Mouse (Mus musculus): ENCODE measurements around the gene Slc6a20b. TPM values are rescaled to one million over a fixed set of nuclear protein-coding genes. Genes with fewer than 3 reads are reported as not detected.

The Slc6a20b gene
- polyA plus RNA-seq, 1 experiment from 2014 or later = 0.13 TPM

DNA sequence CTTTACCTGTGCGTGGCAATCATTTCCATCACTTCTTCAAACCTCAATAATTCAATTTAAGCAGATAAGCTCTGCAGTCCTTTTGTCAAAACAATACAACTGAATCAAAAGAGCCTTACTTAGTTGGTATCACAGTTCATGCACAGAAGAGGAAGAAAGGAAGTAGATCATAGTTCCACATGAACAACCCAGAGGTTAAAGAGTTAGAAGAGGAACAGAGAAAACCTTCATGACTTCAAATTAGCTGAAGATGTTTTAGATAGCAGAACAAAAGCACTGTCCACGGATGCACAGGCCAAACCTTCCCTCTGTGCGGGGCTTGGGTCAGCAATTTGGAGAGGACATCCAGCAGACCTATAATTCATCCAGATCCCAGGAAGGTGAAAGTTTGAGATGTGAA is 699 bp downstream of the Slc6a20b start:
- Histone ChIP-seq H3K79me2 (ENCODE audit: inconsistent target) (no peaks in the 10 kb centered on the region), H3K36me3 (ENCODE audit: inconsistent target) (no peaks in the 10 kb centered on the region), H3K27ac (no peak overlapping the region), H3K4me3 (ENCODE audit: inconsistent target) (no peak overlapping the region)
- 77% methylated on average over 3 of the region's 3 CpGs for WGBS (ENCODE audit: missing documents)

DNA sequence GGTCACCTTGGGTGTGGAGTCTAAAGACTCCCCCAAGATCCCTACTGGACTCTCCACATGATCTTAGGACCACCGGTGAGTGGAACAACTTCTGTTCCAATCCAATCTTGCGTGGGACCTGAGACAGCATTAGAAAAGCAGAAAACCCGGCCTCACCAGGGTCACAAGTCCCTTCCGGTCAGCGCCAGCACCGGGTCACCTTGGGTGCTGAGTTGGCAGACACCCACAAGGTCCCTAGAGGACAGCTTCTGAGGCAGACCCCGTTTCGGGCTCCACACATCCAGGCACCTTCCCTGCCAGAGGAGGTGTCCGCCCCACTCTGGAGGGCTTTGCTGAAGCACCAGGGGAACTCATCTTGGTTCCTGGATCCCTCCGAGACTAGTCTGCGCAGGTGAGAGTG is 6.5 kb downstream of the Slc6a20b start:
- no peak overlapping the region for H3K4me3 ChIP-seq (ENCODE audit: inconsistent target)
- H3K36me3 ChIP-seq (ENCODE audit: inconsistent target) = no peaks in the 10 kb centered on the region
- H3K27ac ChIP-seq = no peak overlapping the region
- H3K79me2 ChIP-seq (ENCODE audit: inconsistent target) = no peaks in the 10 kb centered on the region
- WGBS (ENCODE audit: missing documents) = 97% methylated on average over 9 of the region's 11 CpGs

DNA sequence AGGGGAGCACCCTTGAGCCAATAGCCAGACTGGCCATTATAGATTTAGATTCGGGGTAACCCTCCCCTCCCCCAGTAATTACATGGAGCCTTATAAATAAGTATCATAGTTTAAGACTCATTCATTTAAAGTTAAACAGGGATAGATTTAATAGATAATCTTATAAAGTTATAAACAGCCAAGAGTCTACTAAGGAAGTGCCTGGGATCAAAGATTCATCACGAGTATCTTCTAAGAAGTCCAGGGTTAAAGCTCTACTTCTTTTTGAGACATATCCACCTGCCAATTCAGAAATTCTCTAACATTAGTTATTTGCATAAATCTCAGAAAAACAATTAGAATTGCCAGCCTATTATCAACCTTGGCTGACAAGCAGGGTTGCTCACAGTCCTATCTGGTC is 7.6 kb downstream of the Slc6a20b start:
- Histone ChIP-seq H3K36me3 (ENCODE audit: inconsistent target) (no peaks in the 10 kb centered on the region), H3K27ac (no peak overlapping the region), H3K79me2 (ENCODE audit: inconsistent target) (no peaks in the 10 kb centered on the region), H3K4me3 (ENCODE audit: inconsistent target) (no peak overlapping the region)
- 86% methylated on average over 2 of the region's 2 CpGs for WGBS (ENCODE audit: missing documents)

DNA sequence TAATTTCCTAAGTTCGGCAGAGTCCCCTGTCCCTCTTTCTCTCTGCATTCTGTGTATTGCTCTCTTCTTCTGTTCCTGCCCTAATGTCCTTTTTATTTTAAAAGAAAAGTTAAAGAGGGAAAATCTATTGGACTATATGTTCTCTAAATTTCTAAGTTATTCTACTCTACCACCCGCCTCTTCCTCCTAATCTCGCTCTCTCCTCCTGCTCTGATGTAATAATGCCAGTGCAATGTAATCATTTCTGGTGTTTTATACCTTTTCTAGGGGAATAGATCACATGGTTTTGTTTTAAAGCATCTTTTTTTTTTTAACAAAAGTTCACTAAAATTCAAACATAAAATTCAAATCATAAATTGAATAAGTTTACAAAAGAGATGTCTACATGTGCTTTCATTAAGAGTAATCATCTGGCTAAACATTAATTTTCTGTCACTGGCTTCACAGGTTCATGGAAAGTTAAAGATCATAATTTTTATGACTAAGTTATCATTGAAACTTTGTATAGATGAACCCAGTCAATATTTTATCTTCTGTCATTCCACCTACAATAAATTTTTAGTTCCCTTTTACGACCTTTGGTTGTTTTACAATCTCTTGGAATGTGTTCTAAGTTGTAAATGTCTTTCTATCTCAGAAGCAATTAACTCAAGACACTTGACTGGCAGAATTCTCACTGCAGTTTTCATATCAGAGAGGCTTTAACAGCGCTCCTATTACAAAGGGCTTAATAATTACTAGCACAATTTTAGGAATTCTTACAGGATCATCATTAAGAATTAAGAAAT is 11.9 kb downstream of the Slc6a20b start:
- Histone ChIP-seq H3K79me2 (ENCODE audit: inconsistent target) (no peaks in the 10 kb centered on the region), H3K27ac (no peak overlapping the region), H3K4me3 (ENCODE audit: inconsistent target) (no peak overlapping the region), H3K36me3 (ENCODE audit: inconsistent target) (no peaks in the 10 kb centered on the region)
- WGBS (ENCODE audit: missing documents) = 90% methylated on average over 4 of the region's 5 CpGs

DNA sequence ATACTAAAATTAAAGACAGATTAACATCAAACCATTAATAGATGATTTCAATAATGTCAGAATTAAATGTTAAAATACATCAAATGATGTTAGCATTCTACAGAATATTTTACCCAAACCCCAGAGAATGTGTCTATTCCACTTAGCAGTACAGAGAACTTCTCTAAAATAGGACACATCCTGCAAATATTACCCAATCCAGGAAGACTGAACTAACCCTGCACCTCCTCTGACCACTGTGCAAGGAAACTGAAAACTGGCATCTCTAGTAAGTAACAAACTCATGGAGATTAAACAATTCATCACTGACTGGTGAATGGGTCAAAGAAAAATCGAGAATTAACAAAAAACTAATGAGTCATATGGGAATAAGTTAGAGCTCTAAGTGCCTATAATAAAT is 30.8 kb downstream of the Slc6a20b start:
- Histone ChIP-seq H3K36me3 (ENCODE audit: inconsistent target) (no peaks in the 10 kb centered on the region), H3K4me3 (ENCODE audit: inconsistent target) (no peak overlapping the region), H3K79me2 (ENCODE audit: inconsistent target) (no peaks in the 10 kb centered on the region), H3K27ac (no peak overlapping the region)
- WGBS (ENCODE audit: missing documents) = 0% methylated on average over 1 of the region's 1 CpGs

DNA sequence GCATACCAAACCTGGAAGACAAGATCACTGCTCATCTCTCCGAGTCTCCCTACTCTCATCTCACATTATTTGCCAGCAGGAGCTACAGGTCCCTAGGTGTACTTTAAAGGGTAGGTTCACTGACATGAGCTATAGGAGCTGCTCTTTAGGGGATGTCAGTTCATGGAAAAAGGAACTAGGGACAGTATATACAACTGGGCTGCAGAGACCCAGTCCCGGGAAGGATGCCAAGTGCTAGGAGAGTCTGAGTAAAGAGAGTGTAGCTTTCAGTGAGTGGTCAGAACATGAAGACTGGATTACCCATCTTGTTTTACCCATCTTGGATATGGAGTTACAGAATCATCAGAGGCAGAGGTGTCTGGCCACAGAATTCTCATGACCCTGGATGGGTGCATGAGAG is 35.0 kb downstream of the Slc6a20b start:
- no peak overlapping the region for H3K27ac ChIP-seq
- WGBS (ENCODE audit: missing documents) = 95% methylated on average over 2 of the region's 2 CpGs
- no peak overlapping the region for H3K4me3 ChIP-seq (ENCODE audit: inconsistent target)
- H3K79me2 ChIP-seq (ENCODE audit: inconsistent target) = no peaks in the 10 kb centered on the region
- H3K36me3 ChIP-seq (ENCODE audit: inconsistent target) = peaks cover 8% of the 10 kb centered on the region; the same call in 1 of the 2 replicates

DNA sequence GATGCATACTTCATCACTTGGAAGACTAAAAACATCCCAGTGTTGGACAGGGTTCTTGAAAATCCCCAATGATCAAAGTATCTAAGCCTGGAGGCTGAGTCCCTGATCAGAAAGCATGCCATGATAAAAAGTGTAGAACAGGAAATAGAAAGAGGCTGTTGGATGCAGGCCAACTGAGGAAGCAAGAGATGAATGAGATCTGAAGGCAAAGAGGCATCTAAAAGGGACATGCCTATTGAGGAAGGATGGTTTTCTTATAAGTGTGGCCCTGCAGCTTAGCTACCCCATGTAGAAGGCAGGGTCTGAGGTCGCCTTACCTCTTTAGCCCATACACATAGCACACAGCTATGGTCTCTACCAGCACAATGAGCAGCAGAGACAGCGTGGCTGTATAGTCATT is 35.5 kb downstream of the Slc6a20b start:
- Histone ChIP-seq H3K27ac (no peak overlapping the region), H3K4me3 (ENCODE audit: inconsistent target) (no peak overlapping the region), H3K36me3 (ENCODE audit: inconsistent target) (peaks cover 8% of the 10 kb centered on the region; the same call in 1 of the 2 replicates), H3K79me2 (ENCODE audit: inconsistent target) (no peaks in the 10 kb centered on the region)
- 90% methylated on average over 2 of the region's 2 CpGs for WGBS (ENCODE audit: missing documents)

DNA sequence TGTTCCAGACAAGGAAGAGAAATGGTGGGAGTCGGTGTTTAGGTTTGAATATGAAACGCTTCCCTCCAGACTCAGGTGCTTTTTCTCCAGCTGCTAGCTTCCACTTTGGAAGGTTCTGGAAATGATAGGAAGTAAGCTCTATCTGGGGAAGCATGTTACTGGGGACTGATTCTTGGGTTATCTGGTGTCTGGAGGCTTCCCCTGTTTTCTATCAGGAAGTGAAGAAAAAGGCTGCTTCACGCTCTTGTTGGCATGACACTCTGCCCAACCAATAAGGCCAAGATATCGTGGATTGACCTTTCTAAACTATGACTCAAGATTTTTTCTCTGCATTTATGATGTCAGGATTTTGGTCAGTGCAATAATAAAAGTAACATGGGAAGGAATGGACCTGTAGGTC is 37.2 kb downstream of the Slc6a20b start:
- Histone ChIP-seq H3K79me2 (ENCODE audit: inconsistent target) (no peaks in the 10 kb centered on the region), H3K27ac (no peak overlapping the region), H3K36me3 (ENCODE audit: inconsistent target) (peaks cover 23% of the 10 kb centered on the region), H3K4me3 (ENCODE audit: inconsistent target) (no peak overlapping the region)
- WGBS (ENCODE audit: missing documents) = 84% methylated on average over 4 of the region's 4 CpGs

DNA sequence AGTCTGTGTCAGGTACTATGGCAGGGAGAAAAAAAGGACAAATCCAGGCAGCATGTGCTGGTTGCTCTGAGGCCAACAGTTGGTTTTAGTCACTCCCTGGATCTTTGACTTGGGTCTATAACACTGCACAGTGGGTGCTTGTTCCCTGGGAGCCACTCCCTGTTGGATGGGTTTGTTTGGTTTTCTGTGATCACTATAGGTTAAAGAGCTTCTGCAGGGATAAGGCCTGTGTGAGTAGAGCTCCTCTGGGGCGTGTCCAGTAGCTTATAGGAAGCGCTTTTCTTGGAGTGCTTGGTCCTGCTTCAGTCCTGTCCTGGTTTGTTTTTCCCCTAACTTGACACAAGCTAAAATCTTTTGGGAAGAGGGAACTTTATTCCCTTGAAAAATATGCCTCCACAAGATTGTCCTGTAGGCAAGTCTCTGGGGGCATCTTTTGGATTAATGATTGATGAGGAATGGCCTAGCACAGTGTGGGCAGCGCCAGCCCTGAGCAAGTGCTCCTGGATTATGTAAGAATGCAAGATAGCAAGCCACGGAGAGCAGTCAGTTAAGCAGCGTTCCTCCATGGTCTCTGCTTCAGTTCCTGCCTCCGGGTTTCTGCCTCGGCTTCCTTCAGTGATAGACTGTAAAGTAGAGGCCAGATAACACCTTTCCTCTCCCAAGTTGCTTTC is 43.0 kb downstream of the Slc6a20b start:
- 91% methylated on average over 7 of the region's 7 CpGs for WGBS (ENCODE audit: missing documents)
- Histone ChIP-seq H3K79me2 (ENCODE audit: inconsistent target) (no peaks in the 10 kb centered on the region), H3K4me3 (ENCODE audit: inconsistent target) (no peak overlapping the region), H3K27ac (no peak overlapping the region), H3K36me3 (ENCODE audit: inconsistent target) (peaks cover 68% of the 10 kb centered on the region)

DNA sequence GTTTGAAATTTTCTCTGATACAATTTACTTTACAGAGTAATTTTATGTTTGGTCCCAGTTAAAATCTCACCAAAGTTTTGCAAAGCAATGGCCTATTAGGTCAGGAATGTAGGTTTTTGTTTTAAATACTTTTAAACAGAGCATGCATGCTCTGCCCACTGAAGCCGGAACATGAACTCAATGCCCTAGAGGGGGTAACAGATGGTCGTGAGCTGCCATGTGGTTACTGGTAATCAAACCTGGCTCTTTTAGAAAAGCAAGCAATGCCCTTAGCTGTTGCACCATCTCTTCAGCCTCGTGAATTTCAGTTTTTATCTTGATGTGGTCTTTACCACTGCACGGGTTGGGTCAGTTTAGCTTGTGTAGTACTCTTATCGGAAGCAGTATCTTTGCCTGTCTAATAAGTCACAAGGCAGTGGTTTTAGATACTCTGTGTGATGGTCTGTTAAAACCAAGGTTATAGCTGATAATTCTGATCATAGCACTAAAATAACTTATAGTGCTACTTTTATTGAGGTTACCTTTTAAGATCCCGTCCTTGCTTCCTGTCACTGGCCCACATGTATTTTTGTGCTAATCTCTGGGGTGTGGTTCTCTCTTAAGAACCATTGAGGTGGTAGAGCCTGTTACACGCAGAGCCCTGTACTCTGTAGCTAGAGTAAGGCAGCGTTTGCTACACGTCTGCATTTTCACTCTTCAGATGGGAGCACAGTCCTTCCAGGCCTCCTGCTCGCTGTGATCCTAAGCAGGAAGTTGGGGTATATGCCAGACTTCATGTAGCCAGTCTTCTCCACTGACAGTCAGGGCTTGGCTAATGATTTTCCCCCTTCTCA is 54.8 kb downstream of the Slc6a20b start:
- no peak overlapping the region for H3K4me3 ChIP-seq (ENCODE audit: inconsistent target)
- H3K36me3 ChIP-seq (ENCODE audit: inconsistent target) = peaks cover 35% of the 10 kb centered on the region; the same call in 1 of the 2 replicates
- no peaks in the 10 kb centered on the region for H3K79me2 ChIP-seq (ENCODE audit: inconsistent target)
- peak overlapping the region; percentile 51 for H3K27ac ChIP-seq
- 94% methylated on average over 10 of the region's 10 CpGs for WGBS (ENCODE audit: missing documents)

DNA sequence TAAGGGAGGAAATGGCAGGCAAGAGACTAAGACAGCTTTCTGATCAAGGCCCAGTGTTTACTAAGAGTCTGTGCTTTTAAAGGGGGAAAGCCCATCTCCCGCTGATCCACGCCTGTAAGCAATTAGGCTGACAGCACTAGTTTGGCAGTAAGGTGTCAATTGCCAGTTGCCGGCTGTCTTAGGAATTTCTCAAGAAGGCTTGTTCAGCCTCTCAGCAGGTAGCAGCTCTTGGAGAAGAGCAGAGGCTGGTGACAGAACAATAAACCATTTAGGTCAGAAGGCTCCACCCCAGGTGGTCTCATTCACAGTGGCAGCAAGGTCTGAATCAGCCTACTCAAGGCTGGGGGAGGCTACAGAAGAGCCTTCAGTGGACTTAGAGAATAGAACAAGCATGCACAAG is 77.8 kb downstream of the Slc6a20b start:
- Histone ChIP-seq H3K36me3 (ENCODE audit: inconsistent target) (peaks cover 79% of the 10 kb centered on the region), H3K4me3 (ENCODE audit: inconsistent target) (no peak overlapping the region), H3K79me2 (ENCODE audit: inconsistent target) (no peaks in the 10 kb centered on the region), H3K27ac (no peak overlapping the region)
- WGBS (ENCODE audit: missing documents) = 94% methylated on average over 3 of the region's 3 CpGs

Other genes with a start within 250 kb of the Slc6a20b start
- 20.9 to 28.1 TPM (median 21.2 TPM) in 3 replicates for gene Limd1, start 153.9 kb downstream of the Slc6a20b start, polyA plus RNA-seq (2018)
- gene Sacm1l, start 102.8 kb downstream of the Slc6a20b start, polyA plus RNA-seq (2018) = 46.2 to 84.7 TPM (median 54.7 TPM) in 3 replicates
- gene Ccr9, start 45.9 kb upstream of the Slc6a20b start, polyA plus RNA-seq (2018) = 0.30 to 1.2 TPM (median 0.32 TPM) in 3 replicates
- 0.03 TPM in 1 of 3 replicates, not detected in the others for gene Slc6a20a, start 46.3 kb upstream of the Slc6a20b start, polyA plus RNA-seq (2018)
- gene Lztfl1, start 85.1 kb upstream of the Slc6a20b start, polyA plus RNA-seq (2018) = 9.3 to 35.1 TPM (median 12.2 TPM) in 3 replicates
- 0.09 TPM in 1 of 3 replicates, not detected in the others for gene Cxcr6, start 173.9 kb upstream of the Slc6a20b start, polyA plus RNA-seq (2018)
- 10.0 to 13.5 TPM (median 12.8 TPM) in 3 replicates for gene Fyco1, start 219.3 kb upstream of the Slc6a20b start, polyA plus RNA-seq (2018)
- gene Xcr1, start 229.5 kb upstream of the Slc6a20b start, polyA plus RNA-seq (2018) = 0.06 TPM in 1 of 3 replicates, not detected in the others

All from macrophage (primary cell).